Mouse (Mus musculus): ENCODE measurements around the gene Rnf220. TPM values are rescaled to one million over a fixed set of nuclear protein-coding genes. Genes with fewer than 3 reads are reported as not detected.
"Not testable (repeated sequence)": the region's sequence is repeated elsewhere in the genome, so short reads cannot be mapped to it uniquely, and the experiment has no call there.

Gene Rnf220
- polyA plus RNA-seq, 1 experiment from 2014 or later, result 55.9 TPM

- Histone ChIP-seq H3K9me3 (replicated peaks) (no peaks in the 10 kb centered on the region), H3K9ac (no peak overlapping the region), H3K4me3 (no peak overlapping the region), H3K27ac (no peak overlapping the region), H3K27me3 (replicated peaks) (peaks cover 8% of the 10 kb centered on the region; the same call in 1 of the 2 replicates), H3K36me3 (peaks cover 12% of the 10 kb centered on the region), H3K4me2 (no peak overlapping the region), H3K4me1 (no peaks in the 10 kb centered on the region)
- WGBS (ENCODE audit: insufficient replicate concordance), result 3% methylated on average over 2 of the region's 2 CpGs
- ATAC-seq, result no peak
Observed at GRCm38 (mm10) chr4:117267284-117267683, 229.6 kb downstream of the Rnf220 start.

- H3K27me3 ChIP-seq (replicated peaks), result peaks cover 13% of the 10 kb centered on the region; the same call in 1 of the 2 replicates
- H3K36me3 ChIP-seq, result no peaks in the 10 kb centered on the region
- no peaks in the 10 kb centered on the region for H3K9me3 ChIP-seq (replicated peaks)
- H3K4me3 ChIP-seq, result no peak overlapping the region
- 59% methylated on average over 8 of the region's 8 CpGs for WGBS (ENCODE audit: insufficient replicate concordance)
- no peaks in the 10 kb centered on the region for H3K4me1 ChIP-seq
- ATAC-seq, result no peak
- H3K4me2 ChIP-seq, result no peak overlapping the region
- H3K9ac ChIP-seq, result no peak overlapping the region
- H3K27ac ChIP-seq, result no peak overlapping the region
Observed at GRCm38 (mm10) chr4:117262987-117263386, 233.9 kb downstream of the Rnf220 start.

GRCm38 (mm10) chr4:117262101-117262913 is 234.5 kb downstream of the Rnf220 start:
- Histone ChIP-seq H3K4me3 (no peak overlapping the region), H3K4me1 (no peaks in the 10 kb centered on the region), H3K9me3 (replicated peaks) (no peaks in the 10 kb centered on the region), H3K9ac (no peak overlapping the region), H3K27me3 (replicated peaks) (0 out of 2 replicates have a peak, but pooled peaks cover 10% of the 10 kb centered on the region), H3K36me3 (no peaks in the 10 kb centered on the region), H3K4me2 (no peak overlapping the region), H3K27ac (no peak overlapping the region)
- no peak for ATAC-seq
- WGBS (ENCODE audit: insufficient replicate concordance), result 57% methylated on average over 13 of the region's 13 CpGs

GRCm38 (mm10) chr4:117261222-117261621 is 235.6 kb downstream of the Rnf220 start:
- 0 out of 2 replicates have a peak, but pooled peaks cover 10% of the 10 kb centered on the region for H3K27me3 ChIP-seq (replicated peaks)
- 58% methylated on average over 2 of the region's 2 CpGs for WGBS (ENCODE audit: insufficient replicate concordance)
- no peak for ATAC-seq

GRCm38 (mm10) chr4:117259909-117260308 is 236.9 kb downstream of the Rnf220 start:
- H3K4me2 ChIP-seq; H3K9me3 ChIP-seq (replicated peaks); H3K4me3 ChIP-seq; H3K9ac ChIP-seq; H3K36me3 ChIP-seq; ATAC-seq; H3K4me1 ChIP-seq; H3K27ac ChIP-seq; H3K27me3 ChIP-seq (replicated peaks): not testable (repeated sequence)
- 62% methylated on average over 6 of the region's 6 CpGs for WGBS (ENCODE audit: insufficient replicate concordance)

More at GRCm38 (mm10) chr4:117261222-117261621, 235.6 kb downstream of the Rnf220 start:
- no peaks in the 10 kb centered on the region for H3K9me3 ChIP-seq (replicated peaks)
- no peaks in the 10 kb centered on the region for H3K4me1 ChIP-seq
- H3K4me3 ChIP-seq, result no peak overlapping the region
- H3K36me3 ChIP-seq, result no peaks in the 10 kb centered on the region
- no peak overlapping the region for H3K27ac ChIP-seq
- H3K4me2 ChIP-seq, result no peak overlapping the region
- H3K9ac ChIP-seq, result no peak overlapping the region

- no peak for ATAC-seq
- 46% methylated on average over 6 of the region's 6 CpGs for WGBS (ENCODE audit: insufficient replicate concordance)
Observed at GRCm38 (mm10) chr4:117254672-117255071, 242.2 kb downstream of the Rnf220 start.

GRCm38 (mm10) chr4:117254017-117254627 is 242.7 kb downstream of the Rnf220 start:
- peaks cover 26% of the 10 kb centered on the region for H3K4me1 ChIP-seq
- no peak overlapping the region for H3K9ac ChIP-seq
- H3K4me3 ChIP-seq, result no peak overlapping the region
- no peak overlapping the region for H3K4me2 ChIP-seq
- no peaks in the 10 kb centered on the region for H3K36me3 ChIP-seq
- peaks cover 10% of the 10 kb centered on the region; the same call in 1 of the 2 replicates for H3K27me3 ChIP-seq (replicated peaks)
- ATAC-seq, result no peak
- WGBS (ENCODE audit: insufficient replicate concordance), result 16% methylated on average over 5 of the region's 5 CpGs
- H3K27ac ChIP-seq, result no peak overlapping the region
- H3K9me3 ChIP-seq (replicated peaks), result no peaks in the 10 kb centered on the region

More at GRCm38 (mm10) chr4:117254672-117255071, 242.2 kb downstream of the Rnf220 start:
- H3K27ac ChIP-seq, result no peak overlapping the region
- no peak overlapping the region for H3K9ac ChIP-seq
- H3K27me3 ChIP-seq (replicated peaks), result peaks cover 10% of the 10 kb centered on the region; the same call in 1 of the 2 replicates
- peaks cover 26% of the 10 kb centered on the region for H3K4me1 ChIP-seq
- H3K4me2 ChIP-seq, result no peak overlapping the region
- H3K4me3 ChIP-seq, result no peak overlapping the region
- no peaks in the 10 kb centered on the region for H3K36me3 ChIP-seq
- H3K9me3 ChIP-seq (replicated peaks), result no peaks in the 10 kb centered on the region

- no peak for ATAC-seq
- Histone ChIP-seq H3K4me2 (no peak overlapping the region), H3K36me3 (no peaks in the 10 kb centered on the region), H3K9ac (no peak overlapping the region), H3K9me3 (replicated peaks) (no peaks in the 10 kb centered on the region), H3K4me1 (peaks cover 26% of the 10 kb centered on the region), H3K27me3 (replicated peaks) (peaks cover 5% of the 10 kb centered on the region; the same call in 1 of the 2 replicates), H3K27ac (no peak overlapping the region), H3K4me3 (no peak overlapping the region)
- 48% methylated on average over 12 of the region's 12 CpGs for WGBS (ENCODE audit: insufficient replicate concordance)
Observed at GRCm38 (mm10) chr4:117253218-117254016, 243.4 kb downstream of the Rnf220 start.

GRCm38 (mm10) chr4:117252755-117253154 is 244.1 kb downstream of the Rnf220 start:
- Histone ChIP-seq H3K4me1 (peaks cover 26% of the 10 kb centered on the region), H3K27ac (no peak overlapping the region), H3K4me3 (peak overlapping the region; percentile 72; the same call in 1 of the 2 replicates), H3K9ac (no peak overlapping the region), H3K4me2 (peak overlapping the region; percentile 95; the same call in 1 of the 2 replicates), H3K36me3 (no peaks in the 10 kb centered on the region), H3K27me3 (replicated peaks) (peaks cover 4% of the 10 kb centered on the region; the same call in 1 of the 2 replicates), H3K9me3 (replicated peaks) (no peaks in the 10 kb centered on the region)
- ATAC-seq, result no peak
- WGBS (ENCODE audit: insufficient replicate concordance), result 85% methylated on average over 5 of the region's 5 CpGs

GRCm38 (mm10) chr4:117252351-117252750 is 244.5 kb downstream of the Rnf220 start:
- peaks cover 4% of the 10 kb centered on the region; the same call in 1 of the 2 replicates for H3K27me3 ChIP-seq (replicated peaks)
- peaks cover 26% of the 10 kb centered on the region for H3K4me1 ChIP-seq
- ATAC-seq, result no peak
- H3K9me3 ChIP-seq (replicated peaks), result no peaks in the 10 kb centered on the region
- WGBS (ENCODE audit: insufficient replicate concordance), result 61% methylated on average over 5 of the region's 5 CpGs
- peak overlapping the region; percentile 95 for H3K4me2 ChIP-seq
- peak overlapping the region; percentile 72 for H3K4me3 ChIP-seq
- H3K27ac ChIP-seq, result peak overlapping the region; percentile 10; the same call in 1 of the 2 replicates
- H3K9ac ChIP-seq, result peak overlapping the region; percentile 76
- no peaks in the 10 kb centered on the region for H3K36me3 ChIP-seq

GRCm38 (mm10) chr4:117251801-117252316 is 245.0 kb downstream of the Rnf220 start, which contains the start of the genes Tmem53 and Armh1:
Tmem53 (plus strand) TSS chr4:117251951.
Armh1 (minus strand) TSS chr4:117252125.
- peaks cover 26% of the 10 kb centered on the region for H3K4me1 ChIP-seq
- peaks cover 4% of the 10 kb centered on the region; the same call in 1 of the 2 replicates for H3K27me3 ChIP-seq (replicated peaks)
- H3K9me3 ChIP-seq (replicated peaks), result no peaks in the 10 kb centered on the region
- no peaks in the 10 kb centered on the region for H3K36me3 ChIP-seq
- peak within 1 kb of the TSS; percentile 72 for H3K4me3 ChIP-seq
- H3K9ac ChIP-seq, result peak within 1 kb of the TSS; percentile 76
- peak within 1 kb of the TSS; percentile 95 for H3K4me2 ChIP-seq
- WGBS (ENCODE audit: insufficient replicate concordance), result 1% methylated on average over 43 of the region's 43 CpGs
- H3K27ac ChIP-seq, result peak within 1 kb of the TSS; percentile 10; the same call in 1 of the 2 replicates
- ATAC-seq, result peak; percentile 100

Data from liver, embryonic 12.5 days (tissue).